Mouse (Mus musculus) hindbrain, embryonic 12.5 days (tissue): Measurements from ENCODE around the gene Pakap. TPM values are rescaled to one million over a fixed set of nuclear protein-coding genes. Genes with fewer than 3 reads are reported as not detected.
A peak's percentile ranks its signal among the peaks of the same experiment; 100 is the strongest.

Source experiments
- ATAC-seq: fragments of 200-750 bp; cut with Nextera tagmentation; 2 replicates; pipeline ENCODE4 v1.8.0; 2017; ENCODE audit warnings: moderate TSS enrichment; ENCODE audit not compliant: low FRiP score
- H3K27ac ChIP-seq: fragments of 300-500 bp; sonication (generic); 2 replicates; pipeline ENCODE4 v1.5.1; 2016; ENCODE audit warnings: mild to moderate bottlenecking
- H3K27me3 ChIP-seq: fragments of 300-500 bp; sonication (generic); 2 replicates; pipeline ENCODE4 v1.6.1; 2016; ENCODE audit warnings: mild to moderate bottlenecking
- H3K36me3 ChIP-seq: fragments of 300-500 bp; sonication (generic); 2 replicates; pipeline ENCODE4 v1.6.1; 2016; ENCODE audit warnings: mild to moderate bottlenecking
- H3K4me1 ChIP-seq: fragments of 300-500 bp; sonication (generic); 2 replicates; pipeline ENCODE4 v1.6.1; 2016
- H3K4me2 ChIP-seq: fragments of 300-500 bp; sonication (generic); replicated peaks from 2 replicates; pipeline ENCODE4 v1.6.1; 2016; ENCODE audit warnings: mild to moderate bottlenecking
- H3K4me3 ChIP-seq: fragments of 300-500 bp; sonication (generic); 2 replicates; pipeline ENCODE4 v1.5.1; 2016; ENCODE audit warnings: mild to moderate bottlenecking
- H3K9ac ChIP-seq: fragments of 300-500 bp; sonication (generic); 2 replicates; pipeline ENCODE4 v1.6.1; 2016; ENCODE audit warnings: mild to moderate bottlenecking, moderate library complexity
- H3K9me3 ChIP-seq: fragments of 300-500 bp; sonication (generic); replicated peaks from 2 replicates; pipeline ENCODE4 v1.6.1; 2016; ENCODE audit warnings: mild to moderate bottlenecking
- WGBS: fragments of 180-500 bp; shearing (Covaris S2); methylation state at CpG from one replicate; pipeline ENCODE4 v1.1.7; 2016; 5-methylcytosine and 5-hydroxymethylcytosine counted together
- polyA plus RNA-seq: library from polyadenylated mRNA; unstranded; fragments of >200 nt; fragmentation: Nextera tagmentation; extraction: Ambion mirVana; gene quantifications from 2 replicates; pipeline ENCODE4 v1.2.1, GENCODE M21; 2016

Pakap gene
- polyA plus RNA-seq, 1 experiment from 2014 or later = 28.1 TPM

- Histone ChIP-seq H3K4me3 (no peak overlapping the region), H3K9ac (no peak overlapping the region), H3K4me1 (peaks cover 7% of the 10 kb centered on the region), H3K27me3 (peaks cover 4% of the 10 kb centered on the region; the same call in 1 of the 2 replicates), H3K4me2 (no peak overlapping the region), H3K27ac (no peak overlapping the region), H3K36me3 (no peaks in the 10 kb centered on the region), H3K9me3 (no peaks in the 10 kb centered on the region)
- 73% methylated on average over 9 of the region's 10 CpGs for WGBS
- no peak for ATAC-seq
These were observed 346.5 kb downstream of the Pakap start for GRCm38 (mm10) chr4:57914193-57915190.

GRCm38 (mm10) chr4:57915216-57915965, 347.4 kb downstream of the Pakap start:
- Histone ChIP-seq H3K4me3 (no peak overlapping the region), H3K4me2 (0 out of 2 replicates have a peak overlapping the region, but pooled peaks have one; percentile 1), H3K27me3 (peaks cover 4% of the 10 kb centered on the region; the same call in 1 of the 2 replicates), H3K4me1 (peaks cover 15% of the 10 kb centered on the region), H3K9me3 (no peaks in the 10 kb centered on the region), H3K9ac (no peak overlapping the region), H3K27ac (no peak overlapping the region), H3K36me3 (no peaks in the 10 kb centered on the region)
- WGBS = 42% methylated on average over 17 of the region's 17 CpGs
- no peak for ATAC-seq

- ATAC-seq = no peak
- H3K36me3 ChIP-seq = no peaks in the 10 kb centered on the region
- no peak within 1 kb of the TSS for H3K4me3 ChIP-seq
- peaks cover 19% of the 10 kb centered on the region for H3K4me1 ChIP-seq
- no peak within 1 kb of the TSS for H3K27ac ChIP-seq
- no peak within 1 kb of the TSS for H3K9ac ChIP-seq
- peaks cover 4% of the 10 kb centered on the region; the same call in 1 of the 2 replicates for H3K27me3 ChIP-seq
- no peaks in the 10 kb centered on the region for H3K9me3 ChIP-seq
- H3K4me2 ChIP-seq = 0 out of 2 replicates have a peak within 1 kb of the TSS, but pooled peaks have one; percentile 1
- WGBS = 30% methylated on average over 9 of the region's 9 CpGs
These were observed 348.3 kb downstream of the Pakap start, which contains the start of gene D630039A03Rik for GRCm38 (mm10) chr4:57916201-57916661. Gene D630039A03Rik, minus strand, starts transcription at chr4:57916297.

GRCm38 (mm10) chr4:57916711-57917110, 348.7 kb downstream of the Pakap start:
- Histone ChIP-seq H3K36me3 (no peaks in the 10 kb centered on the region), H3K27me3 (peaks cover 4% of the 10 kb centered on the region; the same call in 1 of the 2 replicates)

GRCm38 (mm10) chr4:57919494-57920423, 351.8 kb downstream of the Pakap start:
- ATAC-seq = no peak
- H3K9me3 ChIP-seq = no peaks in the 10 kb centered on the region
- H3K27me3 ChIP-seq = peaks cover 4% of the 10 kb centered on the region; the same call in 1 of the 2 replicates
- H3K27ac ChIP-seq = no peak overlapping the region
- H3K4me1 ChIP-seq = peaks cover 25% of the 10 kb centered on the region
- H3K9ac ChIP-seq = no peak overlapping the region
- 13% methylated on average over 8 of the region's 8 CpGs for WGBS
- H3K4me3 ChIP-seq = no peak overlapping the region
- H3K36me3 ChIP-seq = no peaks in the 10 kb centered on the region
- H3K4me2 ChIP-seq = no peak overlapping the region

More at GRCm38 (mm10) chr4:57916711-57917110, 348.7 kb downstream of the Pakap start:
- Histone ChIP-seq H3K9me3 (no peaks in the 10 kb centered on the region), H3K4me2 (no peak overlapping the region), H3K27ac (no peak overlapping the region), H3K9ac (no peak overlapping the region), H3K4me3 (no peak overlapping the region), H3K4me1 (peaks cover 19% of the 10 kb centered on the region)
- 79% methylated on average over 4 of the region's 4 CpGs for WGBS
- no peak for ATAC-seq

GRCm38 (mm10) chr4:57920522-57920921, 352.5 kb downstream of the Pakap start:
- 76% methylated on average over 1 of the region's 1 CpGs for WGBS
- H3K4me3 ChIP-seq = no peak overlapping the region
- H3K4me1 ChIP-seq = peaks cover 25% of the 10 kb centered on the region
- no peak overlapping the region for H3K27ac ChIP-seq
- ATAC-seq = no peak
- no peaks in the 10 kb centered on the region for H3K9me3 ChIP-seq
- H3K36me3 ChIP-seq = no peaks in the 10 kb centered on the region
- peaks cover under 1% of the 10 kb centered on the region; the same call in 1 of the 2 replicates for H3K27me3 ChIP-seq
- no peak overlapping the region for H3K9ac ChIP-seq
- H3K4me2 ChIP-seq = no peak overlapping the region

- H3K9me3 ChIP-seq = no peaks in the 10 kb centered on the region
- no peaks in the 10 kb centered on the region for H3K36me3 ChIP-seq
- H3K4me2 ChIP-seq = no peak overlapping the region
- H3K9ac ChIP-seq = no peak overlapping the region
- peaks cover 20% of the 10 kb centered on the region for H3K4me1 ChIP-seq
- no peaks in the 10 kb centered on the region for H3K27me3 ChIP-seq
- WGBS = 30% methylated on average over 5 of the region's 5 CpGs
- no peak overlapping the region for H3K4me3 ChIP-seq
- no peak overlapping the region for H3K27ac ChIP-seq
- no peak for ATAC-seq
These were observed 354.2 kb downstream of the Pakap start for GRCm38 (mm10) chr4:57922171-57922570.

- Histone ChIP-seq H3K4me3 (no peak overlapping the region), H3K27me3 (no peaks in the 10 kb centered on the region), H3K27ac (no peak overlapping the region), H3K36me3 (no peaks in the 10 kb centered on the region), H3K9me3 (no peaks in the 10 kb centered on the region), H3K4me2 (no peak overlapping the region), H3K9ac (no peak overlapping the region), H3K4me1 (peaks cover 17% of the 10 kb centered on the region)
- 68% methylated on average over 6 of the region's 6 CpGs for WGBS
- no peak for ATAC-seq
These were observed 356.6 kb downstream of the Pakap start for GRCm38 (mm10) chr4:57924556-57925071.

- ATAC-seq = 0 out of 2 replicates have a peak, but pooled peaks have one; percentile 46
- Histone ChIP-seq H3K4me2 (no peak overlapping the region), H3K9ac (no peak overlapping the region), H3K4me3 (no peak overlapping the region), H3K4me1 (0 out of 2 replicates have a peak, but pooled peaks cover 2% of the 10 kb centered on the region), H3K9me3 (peaks cover 6% of the 10 kb centered on the region; the same call in 1 of the 2 replicates), H3K36me3 (no peaks in the 10 kb centered on the region), H3K27ac (no peak overlapping the region), H3K27me3 (no peaks in the 10 kb centered on the region)
- 35% methylated on average over 3 of the region's 3 CpGs for WGBS
These were observed 359.7 kb downstream of the Pakap start for GRCm38 (mm10) chr4:57927464-57928205.

GRCm38 (mm10) chr4:57930559-57931170, 362.7 kb downstream of the Pakap start:
- H3K27ac ChIP-seq = no peak overlapping the region
- H3K9me3 ChIP-seq = peaks cover 9% of the 10 kb centered on the region; the same call in 1 of the 2 replicates
- no peaks in the 10 kb centered on the region for H3K36me3 ChIP-seq
- 77% methylated on average over 5 of the region's 5 CpGs for WGBS
- no peak for ATAC-seq
- H3K4me2 ChIP-seq = no peak overlapping the region
- no peak overlapping the region for H3K4me3 ChIP-seq
- no peaks in the 10 kb centered on the region for H3K4me1 ChIP-seq
- no peaks in the 10 kb centered on the region for H3K27me3 ChIP-seq
- H3K9ac ChIP-seq = no peak overlapping the region
